Mouse (Mus musculus): ENCODE results near the gene Ccdc88c. TPM values are rescaled to one million over a fixed set of nuclear protein-coding genes. Genes with fewer than 3 reads are reported as not detected.

Ccdc88c gene
- polyA plus RNA-seq, 1 experiment: 18.0 TPM

DNA sequence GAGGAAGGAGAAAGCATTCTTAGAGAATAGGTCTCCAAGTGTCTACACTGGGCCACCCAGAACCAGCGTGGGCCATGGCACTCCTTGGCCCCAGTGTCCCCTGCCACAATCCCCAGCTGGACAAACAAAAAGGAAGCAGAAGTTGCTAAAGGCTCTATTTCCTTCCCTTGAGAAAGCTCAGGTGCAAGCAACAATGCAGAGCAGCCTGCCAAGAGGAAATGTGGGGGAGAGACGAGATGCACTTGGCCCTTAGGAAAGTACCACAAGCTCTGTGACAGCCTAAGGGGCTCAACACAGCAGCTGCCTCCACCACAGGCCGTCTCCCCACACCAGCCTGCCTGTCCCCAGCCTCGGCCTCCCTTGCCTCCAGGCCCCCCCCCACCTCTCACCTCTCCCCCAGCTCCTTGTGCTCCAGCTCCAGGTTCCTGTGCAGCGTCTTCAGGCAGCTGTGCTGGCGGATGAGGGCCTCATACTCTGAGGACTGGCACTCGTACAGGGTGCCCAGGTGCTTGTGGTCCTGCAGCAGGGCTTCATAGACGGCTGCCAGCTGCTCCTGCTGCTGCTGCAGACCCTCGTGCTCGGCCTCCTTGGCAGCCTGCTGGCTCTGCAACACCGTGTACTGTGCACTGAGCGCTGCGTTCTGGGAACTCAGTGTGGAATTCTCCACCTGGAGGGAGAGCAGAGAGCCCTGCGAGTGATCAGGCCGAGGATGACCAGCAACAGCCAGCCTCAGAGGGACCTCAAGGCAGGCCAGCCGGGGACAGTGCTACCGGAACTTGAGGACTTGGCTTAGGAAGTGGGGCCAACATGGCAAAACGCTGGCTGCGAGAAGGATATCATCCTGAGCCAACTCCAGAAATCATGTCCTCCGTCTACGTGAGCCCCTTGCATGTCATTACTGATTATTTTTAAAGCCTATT is 91.2 kb downstream of the Ccdc88c start:
- no peak for DNase-seq (ENCODE audit: extremely low spot score in 1 of 2, low spot score in 1 of 2)

DNA sequence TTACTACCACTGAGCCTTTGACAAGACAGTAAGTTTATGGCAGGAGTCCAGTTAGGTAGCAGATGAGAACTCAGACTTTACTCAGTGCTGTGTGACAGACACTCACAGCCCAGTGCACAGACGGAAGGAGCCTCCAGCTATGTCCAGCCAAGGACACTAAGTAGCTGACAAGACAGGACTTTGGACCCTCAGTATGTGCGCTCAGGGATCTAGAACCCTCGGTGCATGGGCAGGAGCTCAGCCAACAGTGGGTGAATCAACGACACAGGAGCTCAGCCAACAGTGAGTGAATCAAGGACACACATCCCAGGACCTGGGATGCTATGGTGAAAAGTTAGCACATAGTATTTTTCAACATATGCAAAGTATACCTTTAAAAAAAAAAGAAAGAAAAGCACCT is 92.1 kb downstream of the Ccdc88c start:
- DNase-seq (ENCODE audit: extremely low spot score in 1 of 2, low spot score in 1 of 2): no peak

DNA sequence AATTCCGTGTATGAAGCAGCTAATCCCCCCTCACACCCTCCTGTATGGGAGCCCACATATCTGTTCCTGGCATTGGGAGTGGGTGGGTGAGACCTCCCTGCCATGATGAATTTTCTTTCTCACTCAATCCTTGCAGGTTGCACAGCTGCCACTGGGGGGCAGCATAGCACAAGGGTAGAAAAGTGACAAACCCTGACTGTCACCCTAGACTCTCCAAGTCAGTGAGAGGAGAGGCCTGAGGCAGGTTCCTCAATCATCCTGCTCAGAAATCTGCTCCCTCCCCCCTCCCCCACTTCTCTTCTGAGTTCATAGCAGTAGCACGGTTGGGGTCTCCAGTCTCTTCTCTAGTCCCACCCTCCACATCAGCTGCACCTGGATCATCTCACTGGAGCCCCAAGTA is 92.7 kb downstream of the Ccdc88c start:
- peak; percentile 50 to 91 for DNase-seq (ENCODE audit: extremely low spot score in 1 of 2, low spot score in 1 of 2)

DNA sequence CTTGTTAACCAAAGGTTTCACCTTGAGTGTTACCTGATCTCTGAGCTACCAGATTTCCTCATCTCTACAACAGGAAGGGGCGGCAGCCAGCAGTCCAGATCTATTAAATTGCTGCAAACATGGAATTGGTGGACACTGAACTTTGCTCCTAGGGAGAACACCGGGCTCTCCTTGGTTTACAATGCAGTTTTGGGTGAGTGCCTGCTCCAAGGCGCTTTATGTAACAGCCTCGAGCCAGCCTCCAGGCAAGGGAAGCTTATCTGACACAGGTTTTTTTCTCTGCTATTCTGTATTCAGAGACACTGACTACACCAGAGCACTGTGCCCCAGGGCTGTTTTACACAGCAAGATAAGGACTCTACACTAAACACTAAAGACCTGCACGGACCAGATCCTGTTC is 94.1 kb downstream of the Ccdc88c start:
- no peak for DNase-seq (ENCODE audit: extremely low spot score in 1 of 2, low spot score in 1 of 2)

DNA sequence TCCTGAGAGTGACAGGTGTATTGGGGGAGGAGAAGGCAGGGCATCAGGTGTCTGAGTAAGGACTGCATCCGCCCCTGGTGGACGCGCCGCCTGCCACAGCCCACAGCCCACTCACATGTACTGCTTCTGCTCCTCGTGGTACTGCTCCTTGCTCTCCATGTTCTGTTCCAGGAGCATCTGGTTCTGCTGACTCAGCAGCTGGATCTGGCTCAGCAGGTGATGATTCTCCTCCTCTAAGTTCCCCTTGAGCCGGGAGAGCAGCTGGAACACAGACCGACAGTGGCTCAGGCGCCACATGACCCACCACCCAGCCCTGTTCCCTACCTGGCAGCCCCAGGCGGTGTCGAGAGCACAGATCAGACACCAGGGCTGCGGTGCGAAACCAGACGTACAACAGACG is 97.2 kb downstream of the Ccdc88c start:
- no peak for DNase-seq (ENCODE audit: extremely low spot score in 1 of 2, low spot score in 1 of 2)

DNA sequence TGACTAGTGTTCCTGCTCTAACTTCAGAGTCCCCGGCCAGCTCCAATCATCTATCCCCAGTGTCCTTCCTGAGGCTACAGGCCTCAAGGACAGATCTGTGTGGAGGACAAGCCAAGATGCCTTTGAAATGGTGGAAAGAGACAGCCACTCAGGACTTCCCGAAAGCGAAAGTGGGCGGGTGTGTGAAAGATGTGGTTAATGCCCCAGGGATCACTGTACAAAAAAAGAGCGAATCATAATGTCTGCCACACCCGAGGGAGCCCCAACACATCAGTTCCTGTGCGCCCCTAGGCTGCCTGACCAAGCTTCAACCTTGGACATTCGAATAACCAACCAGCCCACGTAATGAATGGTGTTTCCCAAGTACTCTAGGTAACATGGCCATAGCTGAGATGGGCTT is 100.6 kb downstream of the Ccdc88c start:
- no peak for DNase-seq (ENCODE audit: extremely low spot score in 1 of 2, low spot score in 1 of 2)

DNA sequence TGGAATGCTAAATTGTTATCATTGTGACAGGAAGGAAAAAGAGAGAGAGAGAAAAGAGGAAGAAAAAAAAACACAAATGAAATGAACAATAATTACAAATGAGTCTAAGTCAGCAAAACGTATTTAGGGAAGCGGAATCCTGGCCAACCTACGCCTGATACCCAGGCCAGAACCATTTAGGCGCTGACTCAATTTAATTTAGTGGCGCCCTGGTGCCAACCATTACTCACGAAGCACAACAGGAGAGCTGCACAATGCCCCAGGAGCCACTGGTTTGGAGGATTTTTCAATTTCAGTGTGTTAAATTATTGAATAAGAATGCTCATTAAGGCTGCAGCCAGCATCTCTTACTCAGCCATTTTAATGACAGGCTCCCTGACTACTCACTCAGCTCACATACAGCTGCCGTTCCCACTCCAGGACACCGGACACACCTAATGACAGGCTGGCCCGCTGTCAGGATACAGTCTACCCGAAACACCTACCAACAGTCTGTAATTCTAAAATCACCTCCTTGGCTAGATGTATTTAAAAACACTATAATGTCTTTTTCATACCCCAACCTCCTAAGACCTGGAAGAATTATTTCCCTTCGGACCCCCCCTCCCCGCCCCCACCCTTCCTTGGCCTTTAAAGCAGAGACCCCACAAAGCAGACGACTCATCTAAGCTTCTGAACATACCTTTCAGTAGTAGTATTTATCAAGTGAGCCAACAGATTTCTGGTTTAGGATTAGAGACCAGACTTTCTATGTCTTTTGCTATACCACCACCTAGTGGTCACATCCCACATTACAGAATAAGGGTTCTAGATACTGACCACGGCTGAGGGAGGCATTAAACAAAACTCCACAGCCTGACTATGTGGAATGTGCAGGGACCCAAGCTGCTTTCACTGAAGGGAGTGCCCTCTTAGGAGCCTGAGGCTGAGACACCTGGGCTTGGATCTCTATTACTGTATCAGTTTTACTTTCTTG is 102.9 kb downstream of the Ccdc88c start:
- DNase-seq (ENCODE audit: extremely low spot score in 1 of 2, low spot score in 1 of 2): peak in 1 of 2 experiments; percentile 94

DNA sequence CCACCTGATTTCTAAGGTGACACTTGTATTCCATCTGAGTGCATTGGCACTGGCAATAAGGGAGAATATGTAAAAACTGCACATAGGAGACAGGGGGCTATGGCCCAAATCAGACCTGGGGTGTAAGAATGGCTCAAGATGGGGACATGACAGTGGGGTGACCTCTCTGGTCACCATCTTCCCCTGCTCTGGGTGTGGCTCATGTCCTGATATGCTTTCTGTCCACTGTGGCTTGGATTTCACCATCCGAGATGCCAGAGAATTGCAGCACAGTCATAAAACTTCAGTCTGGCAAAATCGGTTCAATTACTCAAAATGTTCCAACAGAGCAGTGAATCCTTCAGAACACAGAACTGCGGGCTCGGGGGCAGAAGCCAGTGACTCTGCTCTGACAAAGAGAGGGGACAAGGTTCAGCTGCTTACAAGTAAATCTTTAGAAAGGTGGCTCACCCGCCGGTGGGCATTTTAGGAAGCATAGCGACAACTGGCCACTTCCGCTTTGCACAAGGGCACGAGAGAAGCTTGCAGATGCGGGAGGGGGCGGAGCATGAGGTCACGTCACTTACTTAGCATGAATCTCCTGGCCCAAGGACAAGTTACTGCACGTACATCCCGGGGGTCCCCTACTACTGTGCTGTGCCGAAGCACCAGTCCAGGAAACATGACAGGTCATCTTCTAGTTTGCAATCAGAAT is 104.1 kb downstream of the Ccdc88c start:
- no peak for DNase-seq (ENCODE audit: extremely low spot score in 1 of 2, low spot score in 1 of 2)

DNA sequence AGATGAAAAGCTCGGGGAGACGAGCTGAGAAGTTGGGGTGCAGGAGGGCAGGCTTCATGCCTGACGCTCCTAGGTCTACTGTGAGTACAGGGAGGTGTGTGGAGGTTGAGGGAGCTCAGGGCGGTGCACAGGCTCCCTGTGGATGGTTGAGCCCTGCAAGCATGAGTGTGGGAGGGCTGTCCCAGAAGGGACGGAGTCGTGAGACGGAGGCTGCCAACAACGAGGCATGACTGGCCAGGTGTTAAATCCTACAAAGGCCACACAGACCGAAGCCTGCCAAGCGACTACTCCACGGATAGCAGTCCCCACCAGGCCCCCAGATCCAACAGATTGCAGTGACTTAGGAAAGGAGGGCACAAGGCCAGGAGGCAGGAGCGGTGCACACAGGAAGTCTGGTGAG is 118.1 kb downstream of the Ccdc88c start:
- DNase-seq (ENCODE audit: extremely low spot score in 1 of 2, low spot score in 1 of 2): peak; percentile 53 to 75

DNA sequence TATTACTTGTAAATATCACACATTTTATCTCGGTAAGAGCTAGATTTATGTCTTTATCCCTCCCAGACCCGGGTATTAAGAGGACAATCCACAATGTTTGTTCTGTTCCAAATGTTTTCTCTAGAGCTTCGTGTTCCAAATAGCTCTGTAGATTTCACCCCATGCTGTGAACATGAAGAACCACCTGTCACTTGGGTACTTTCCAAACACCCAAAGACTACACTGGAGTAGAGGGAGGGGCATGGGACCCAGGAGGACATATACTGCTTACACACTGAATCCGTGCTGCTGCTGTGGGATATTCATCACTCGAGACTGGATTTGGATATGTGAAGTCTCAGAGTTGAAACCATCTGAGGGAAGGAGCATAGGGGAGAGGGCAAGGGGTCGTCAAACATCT is 119.1 kb downstream of the Ccdc88c start:
- DNase-seq (ENCODE audit: extremely low spot score in 1 of 2, low spot score in 1 of 2): no peak

DNA sequence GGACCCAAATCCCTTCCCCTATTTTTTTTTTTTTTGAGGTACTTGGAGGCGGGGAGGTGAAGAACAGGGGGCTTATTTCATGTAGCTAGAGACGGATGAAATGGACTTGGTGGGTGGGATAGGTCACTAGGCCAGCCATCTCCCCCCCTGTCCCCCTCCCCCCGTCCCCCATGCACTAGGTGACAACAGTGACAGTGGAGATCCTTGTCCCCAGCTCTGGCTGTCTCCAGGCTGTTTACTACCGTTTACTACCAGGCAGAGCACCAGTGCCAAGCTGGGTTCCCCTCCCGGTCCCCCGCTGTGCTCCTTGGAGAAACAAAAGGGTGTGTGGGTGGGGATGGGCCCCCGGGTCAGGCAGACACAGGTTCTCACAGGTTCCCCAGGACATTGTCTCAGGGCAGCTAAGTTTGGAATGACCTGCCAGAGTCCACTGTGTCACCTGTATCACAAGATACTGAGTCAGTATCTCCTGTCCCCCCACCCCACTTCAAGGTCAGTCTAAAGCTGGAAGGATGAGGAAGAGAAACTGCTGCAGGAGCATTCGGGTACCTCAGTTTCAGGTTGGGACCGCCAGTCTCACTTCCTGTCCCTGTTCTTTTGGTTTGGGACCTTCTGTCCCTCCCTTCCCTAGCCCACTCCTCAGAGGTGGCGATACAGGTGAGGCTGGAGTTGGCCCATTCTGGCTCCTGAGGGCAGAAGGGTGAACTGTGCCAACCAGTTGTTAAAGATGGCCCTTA is 120.4 kb downstream of the Ccdc88c start:
- no peak for DNase-seq (ENCODE audit: extremely low spot score in 1 of 2, low spot score in 1 of 2)

DNA sequence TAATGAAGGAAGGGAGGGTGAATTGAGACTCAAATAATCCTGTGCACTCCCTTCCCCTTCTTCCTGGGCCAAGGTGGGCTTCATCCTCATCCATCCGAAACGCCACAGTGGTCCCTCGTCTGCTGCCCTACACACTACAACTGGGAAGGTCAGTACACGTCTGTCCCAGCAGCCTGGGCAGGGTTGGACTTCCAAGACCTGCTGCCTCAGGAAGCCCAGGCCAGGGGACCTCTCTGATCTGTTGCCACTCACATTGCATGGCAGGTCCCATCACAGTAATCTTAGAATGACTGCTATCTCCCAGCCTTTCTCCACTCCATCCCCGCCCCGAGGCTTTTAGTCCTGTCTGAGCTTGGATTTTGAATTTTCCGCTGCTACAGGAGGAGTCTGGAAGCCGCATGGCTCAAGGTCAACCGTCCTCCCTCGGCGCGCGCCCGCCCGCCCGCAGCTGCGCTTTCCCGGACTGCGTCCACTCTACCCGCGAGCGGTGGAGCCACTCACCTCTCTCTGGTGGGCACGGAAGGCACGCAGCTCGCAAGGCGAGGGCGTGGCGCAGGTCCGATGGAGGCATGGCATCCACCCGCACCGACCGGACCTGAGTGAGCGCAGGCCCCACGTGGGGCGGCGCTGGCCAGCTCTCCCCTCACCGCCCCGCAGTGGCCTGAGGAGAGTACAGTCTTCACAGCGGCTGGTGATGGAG is 121.1 kb downstream of the Ccdc88c start, which contains the start of gene Gpr68:
Gene Gpr68 (minus strand): TSS at position 601 of the 700 bp plus-strand sequence.
- peak in 1 of 2 experiments; percentile 26 for DNase-seq (ENCODE audit: extremely low spot score in 1 of 2, low spot score in 1 of 2)

DNA sequence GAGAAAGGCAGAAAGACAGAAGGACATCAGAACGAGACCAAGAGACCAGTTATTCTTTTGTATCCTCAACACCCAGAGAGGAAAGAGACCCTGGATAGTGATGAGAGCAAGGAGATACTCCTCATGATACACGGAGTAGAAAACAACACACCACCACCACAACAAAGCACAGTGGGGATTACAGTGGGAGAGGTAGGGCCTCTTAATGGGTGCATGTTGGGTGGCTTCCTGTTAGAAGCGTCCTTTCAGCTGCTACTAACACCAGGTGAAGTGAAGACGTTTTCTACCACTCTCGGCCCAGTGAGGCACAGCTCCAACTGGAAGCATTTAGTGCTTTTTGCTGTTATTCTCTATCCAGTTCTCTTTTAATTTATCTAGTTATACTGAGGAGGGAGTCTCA is 122.0 kb downstream of the Ccdc88c start:
- no peak for DNase-seq (ENCODE audit: extremely low spot score in 1 of 2, low spot score in 1 of 2)

DNA sequence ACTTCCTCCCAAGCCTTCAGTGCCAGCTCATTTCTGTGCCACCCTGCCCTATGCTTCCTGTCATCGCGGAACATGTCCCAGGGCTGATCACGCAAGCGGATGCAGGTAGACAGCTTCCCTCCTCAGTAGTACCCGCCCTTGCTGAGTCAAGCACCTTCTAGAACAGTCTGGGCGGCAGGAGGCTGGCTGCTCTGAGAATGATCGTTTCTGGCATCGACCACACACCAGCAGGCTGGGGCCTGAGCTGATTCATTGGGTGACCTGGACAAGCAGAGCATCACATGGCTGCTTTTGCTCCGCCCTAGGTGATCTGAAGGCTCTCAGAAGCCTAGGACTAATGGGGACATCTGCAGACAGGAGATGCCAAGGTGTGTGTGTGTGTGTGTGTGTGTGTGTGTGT is 125.1 kb downstream of the Ccdc88c start:
- DNase-seq (ENCODE audit: extremely low spot score in 1 of 2, low spot score in 1 of 2): no peak

DNA sequence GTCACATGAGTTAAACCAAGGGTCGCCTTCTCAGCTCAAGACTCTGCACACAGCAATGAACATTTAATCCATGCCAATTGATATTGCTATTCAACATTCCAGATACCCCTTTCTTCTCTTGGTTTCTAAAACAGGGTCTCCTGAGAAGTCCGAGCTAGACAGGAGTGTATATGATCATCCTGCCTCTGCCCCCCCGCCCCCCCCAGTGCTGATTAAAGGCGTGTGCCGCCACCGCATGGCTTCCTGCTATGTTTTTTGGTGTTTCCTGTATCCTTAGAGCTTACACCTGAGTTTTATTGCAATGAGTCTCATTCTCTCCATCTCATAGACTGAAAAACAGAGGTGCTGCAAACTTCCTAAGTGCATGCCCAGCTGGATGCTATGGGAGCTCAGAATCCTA is 127.5 kb downstream of the Ccdc88c start:
- DNase-seq (ENCODE audit: extremely low spot score in 1 of 2, low spot score in 1 of 2): no peak

DNA sequence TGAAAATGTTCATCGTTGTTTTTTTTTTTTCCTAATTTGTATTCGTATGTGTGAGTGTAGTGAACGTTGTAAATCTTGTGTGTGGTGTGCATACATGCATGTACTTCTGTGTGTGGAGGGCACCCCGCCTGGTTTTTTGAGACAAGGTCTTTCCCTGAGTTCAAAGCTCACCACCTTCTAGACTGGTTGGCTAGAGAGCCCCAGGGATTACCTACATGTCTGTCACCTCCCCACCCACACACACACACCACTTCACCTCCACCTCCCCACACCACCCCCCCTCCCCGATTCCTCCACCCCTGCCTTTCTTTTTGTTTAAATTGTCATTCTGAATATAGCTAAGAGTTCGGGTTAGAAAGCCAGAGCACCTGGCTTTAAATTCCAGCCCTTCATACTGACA is 128.0 kb downstream of the Ccdc88c start:
- DNase-seq (ENCODE audit: extremely low spot score in 1 of 2, low spot score in 1 of 2): no peak

DNA sequence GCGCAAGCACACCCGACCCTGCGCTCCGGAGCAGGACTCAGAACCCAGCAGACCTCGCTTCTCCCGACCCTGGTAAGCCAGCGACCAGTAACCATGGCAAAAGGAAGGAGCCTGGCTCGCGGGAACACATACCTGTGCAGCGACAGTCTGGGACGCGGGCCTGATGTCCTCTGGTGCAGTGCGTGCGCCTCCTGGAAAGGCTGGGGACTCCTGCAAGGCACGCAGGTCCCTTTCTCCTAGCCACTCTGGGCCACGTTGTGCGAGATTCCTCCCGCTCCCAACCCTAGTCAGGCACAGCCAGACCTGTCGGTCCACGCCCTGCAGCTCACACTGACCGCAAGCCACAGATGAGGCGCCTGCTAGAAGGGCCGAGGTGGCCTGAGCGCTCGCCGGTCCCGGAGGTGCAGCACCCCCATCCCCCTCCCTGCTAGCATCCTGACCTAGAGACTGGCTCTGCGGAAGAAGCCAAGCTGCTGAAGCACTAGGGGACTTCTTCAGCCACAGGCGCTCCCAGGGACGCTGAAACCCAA is 129.7 kb downstream of the Ccdc88c start:
- peak in 1 of 2 experiments; percentile 50 for DNase-seq (ENCODE audit: extremely low spot score in 1 of 2, low spot score in 1 of 2)

DNA sequence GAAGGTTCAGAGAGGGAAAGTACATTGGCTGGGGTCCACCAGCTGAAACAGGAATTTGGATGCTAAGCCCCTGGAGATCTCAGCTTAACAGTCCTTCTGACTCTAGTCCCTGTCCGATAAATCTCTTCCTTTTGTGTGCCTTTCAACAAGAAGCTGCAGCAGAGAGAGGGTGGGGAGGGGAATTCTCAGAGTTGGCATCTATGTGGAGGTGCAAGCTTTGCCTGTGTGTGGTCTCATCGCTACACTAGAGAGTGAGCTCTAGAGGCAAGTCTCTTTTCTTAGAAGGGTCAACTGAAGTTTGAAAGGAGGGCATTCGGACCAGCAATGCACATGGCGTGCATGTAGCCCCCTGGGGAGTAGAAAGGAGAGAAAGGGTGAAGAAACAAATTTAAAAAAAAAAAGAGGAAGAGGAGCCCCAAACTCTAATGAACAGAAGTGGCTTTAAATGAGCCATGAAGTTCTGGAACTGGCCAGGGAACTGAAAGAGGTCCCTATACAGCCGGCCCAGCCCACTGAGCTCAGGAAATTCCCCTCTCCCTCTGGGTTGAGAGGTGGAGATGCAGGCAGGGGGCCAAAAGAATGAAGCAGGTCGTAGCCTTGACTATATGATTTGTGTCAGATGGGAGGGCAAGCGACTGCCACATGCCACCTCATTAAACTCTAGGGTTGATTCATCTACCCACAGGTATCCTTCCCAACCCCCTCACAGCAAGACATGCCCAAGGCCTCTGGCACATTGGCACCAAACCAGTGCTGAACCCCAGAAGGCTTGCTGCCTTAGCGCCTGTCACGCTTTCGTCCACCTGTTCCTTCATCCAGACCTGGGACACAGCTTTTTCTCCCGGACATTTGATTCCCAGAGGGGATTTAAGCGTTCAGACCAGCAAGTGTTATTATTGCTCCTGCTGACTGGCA is 130.9 kb downstream of the Ccdc88c start:
- no peak for DNase-seq (ENCODE audit: extremely low spot score in 1 of 2, low spot score in 1 of 2)

Data from frontal cortex, adult 2 months (tissue).